Mouse (Mus musculus) brain, embryonic 18.5 days (tissue): ENCODE data around the gene Zcchc7.
"Not testable (repeated sequence)": the region's sequence is repeated elsewhere in the genome, so short reads cannot be mapped to it uniquely, and the experiment has no call there.

Experiments used
- DNase-seq: peaks from one replicate; pipeline ENCODE4 v3.0.0-alpha.2; 2012; ENCODE audit warnings: low read depth, low spot score

Gene Zcchc7

DNA sequence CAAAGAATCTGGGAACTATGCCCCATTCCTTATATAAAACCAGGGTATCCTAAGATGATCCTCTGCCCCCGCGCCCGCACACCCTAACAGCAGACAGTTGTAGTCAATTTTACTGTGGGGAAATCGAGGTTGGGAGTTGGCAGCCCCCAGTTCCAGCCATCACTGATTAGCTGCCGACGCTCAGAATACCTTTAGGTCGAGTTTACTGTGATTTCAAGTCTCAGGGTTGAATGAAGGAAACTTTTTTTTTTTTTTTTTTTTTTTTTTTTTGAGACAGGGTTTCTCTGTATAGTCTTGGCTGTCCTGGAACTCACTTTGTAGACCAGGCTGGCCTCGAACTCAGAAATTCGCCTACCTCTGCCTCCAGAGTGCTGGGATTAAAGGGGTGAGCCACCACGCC is 1.5 kb downstream of the Zcchc7 start:
- DNase-seq, result not testable (repeated sequence)

DNA sequence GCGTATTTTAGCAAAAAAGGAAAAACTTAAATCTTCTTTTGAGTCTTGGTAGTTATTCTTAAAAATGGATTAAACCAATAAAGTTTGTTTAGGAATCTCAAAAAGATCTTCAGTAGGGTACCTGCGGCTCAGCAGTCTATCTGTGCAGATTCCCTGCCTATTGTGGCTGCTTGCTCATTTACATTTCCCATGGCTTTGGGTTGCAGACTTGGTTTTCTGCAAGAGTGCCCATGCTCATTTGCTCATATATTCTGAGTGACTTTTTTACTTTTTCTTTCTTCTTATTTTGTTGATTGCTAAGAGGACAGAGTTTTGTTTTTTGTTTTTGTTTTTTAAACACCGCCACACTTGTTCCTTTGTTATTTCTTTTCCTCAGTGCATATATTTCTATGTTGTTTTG is 19.2 kb downstream of the Zcchc7 start:
- no peak for DNase-seq

DNA sequence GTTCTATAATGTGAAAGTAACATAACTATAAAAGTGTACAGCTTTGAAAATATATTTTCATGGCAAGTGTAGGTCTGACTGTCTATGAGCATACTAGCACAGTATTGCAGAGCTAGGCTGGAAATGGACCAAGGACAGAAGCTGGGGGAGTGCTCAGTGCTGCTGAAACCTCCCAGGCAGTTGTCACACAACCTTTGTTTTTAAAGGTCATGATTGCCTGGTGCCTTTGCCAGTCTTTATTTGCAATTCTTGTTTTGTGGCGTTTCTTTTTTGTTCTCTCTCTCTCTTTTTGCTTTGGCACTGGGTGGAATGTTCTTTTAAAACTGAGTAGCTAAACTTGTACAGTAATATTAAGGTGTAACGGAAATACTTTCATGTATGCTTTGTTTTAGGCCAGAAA is 21.0 kb downstream of the Zcchc7 start:
- no peak for DNase-seq

DNA sequence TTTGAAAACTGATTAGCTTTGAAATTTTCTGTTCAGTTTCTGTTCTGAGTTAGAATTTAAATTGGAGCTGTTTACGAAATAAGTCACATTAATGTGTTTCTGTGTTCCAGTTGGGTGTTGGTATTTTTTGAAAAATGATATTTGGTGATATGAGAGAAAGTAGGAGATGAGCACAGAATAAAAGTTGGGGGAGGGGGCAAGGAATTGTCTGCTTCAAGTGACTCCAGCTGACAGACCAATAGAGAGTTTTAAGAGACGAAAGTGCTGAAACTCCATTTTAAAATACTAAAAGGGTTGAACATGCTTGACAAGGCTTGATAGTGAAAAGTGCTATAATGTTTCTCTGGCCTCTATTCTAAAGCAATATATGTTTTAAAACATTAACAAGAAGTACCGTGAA is 21.4 kb downstream of the Zcchc7 start:
- no peak for DNase-seq

DNA sequence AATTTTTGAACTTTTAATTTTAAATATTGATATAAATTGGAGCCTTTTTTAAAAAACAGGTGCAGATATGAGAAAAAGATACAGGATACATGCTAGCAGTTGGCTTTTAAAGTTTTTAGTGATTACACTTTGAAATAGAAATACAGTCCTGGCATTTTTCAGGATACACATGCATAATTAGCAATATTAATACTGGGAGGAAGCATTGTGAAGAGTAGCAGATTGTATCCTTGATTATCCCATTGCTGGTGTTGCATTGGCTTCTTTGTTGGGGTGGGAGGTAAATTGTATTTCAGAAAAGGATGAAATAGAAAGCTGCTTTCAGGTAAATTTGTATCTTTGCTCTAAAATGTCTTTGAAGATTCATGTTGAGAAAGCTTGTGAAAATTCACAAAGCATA is 22.0 kb downstream of the Zcchc7 start:
- no peak for DNase-seq

DNA sequence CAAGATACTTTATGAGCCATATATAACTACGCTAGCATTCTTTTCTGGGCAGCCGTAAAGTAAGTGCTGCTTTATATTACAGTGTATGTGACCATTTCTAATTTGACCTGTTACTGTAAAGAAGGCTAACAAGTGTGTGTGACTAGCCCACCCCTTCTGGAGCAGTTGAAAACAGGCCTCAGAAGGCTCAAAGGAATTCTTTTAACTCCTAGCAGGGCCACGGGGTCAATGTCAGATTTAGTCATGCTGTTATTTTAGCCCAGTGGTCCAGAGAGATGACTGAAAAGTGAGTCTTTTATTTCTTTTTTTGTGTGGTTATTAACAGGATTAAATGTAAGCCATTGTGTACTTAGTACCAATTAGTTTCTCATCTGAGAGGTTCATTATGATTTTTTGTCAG is 22.6 kb downstream of the Zcchc7 start:
- no peak for DNase-seq

DNA sequence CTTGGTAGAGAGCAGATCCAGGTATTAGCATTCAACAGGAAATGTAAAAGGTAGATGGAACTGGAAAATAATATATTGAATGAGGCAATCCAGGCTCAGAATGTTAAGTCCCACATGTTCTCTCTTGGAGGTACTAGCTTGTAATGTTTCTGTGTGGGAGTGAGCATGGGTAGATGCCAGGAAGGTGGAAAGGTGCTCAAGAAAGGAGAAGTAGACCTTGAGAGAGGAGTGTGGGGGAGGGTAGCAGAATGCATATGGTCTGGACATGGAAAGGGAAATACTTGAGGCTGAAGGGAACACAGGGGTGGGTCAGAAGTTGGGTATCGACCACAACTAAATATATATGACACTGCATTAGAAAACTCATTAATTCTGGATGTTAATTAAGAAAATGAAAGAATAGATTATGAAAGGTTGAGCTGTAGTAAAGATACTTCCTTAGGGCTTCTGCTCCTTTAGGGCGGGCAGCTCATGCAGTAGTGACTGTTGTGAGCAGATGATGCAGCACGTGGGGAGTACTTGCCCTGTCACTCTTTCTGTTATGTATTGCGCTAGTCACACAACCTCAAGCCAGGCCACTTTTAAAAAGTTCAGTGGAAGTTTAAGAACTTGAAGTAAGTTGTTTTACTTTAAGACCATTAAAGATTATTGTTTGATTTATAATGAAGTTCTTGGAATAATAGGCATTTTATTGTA is 24.9 kb downstream of the Zcchc7 start:
- no peak for DNase-seq

DNA sequence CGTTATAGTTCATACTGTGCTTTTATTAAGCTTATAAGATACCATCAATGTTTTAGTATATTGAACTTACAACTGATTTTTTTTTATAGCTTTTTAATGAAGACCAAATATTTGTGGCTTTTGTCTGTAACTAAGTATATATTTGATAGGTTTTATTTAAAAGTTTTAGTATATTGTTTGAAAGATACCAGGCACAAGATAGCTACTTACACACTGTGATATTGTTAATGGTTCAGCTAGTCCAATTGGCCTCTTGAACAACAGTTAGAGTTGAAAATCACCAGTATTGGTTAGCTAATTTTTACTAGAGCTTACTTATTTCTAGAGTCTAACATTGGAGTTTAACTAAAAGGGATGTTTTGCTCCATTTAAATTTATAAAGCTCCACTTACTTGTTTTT is 25.8 kb downstream of the Zcchc7 start:
- no peak for DNase-seq

DNA sequence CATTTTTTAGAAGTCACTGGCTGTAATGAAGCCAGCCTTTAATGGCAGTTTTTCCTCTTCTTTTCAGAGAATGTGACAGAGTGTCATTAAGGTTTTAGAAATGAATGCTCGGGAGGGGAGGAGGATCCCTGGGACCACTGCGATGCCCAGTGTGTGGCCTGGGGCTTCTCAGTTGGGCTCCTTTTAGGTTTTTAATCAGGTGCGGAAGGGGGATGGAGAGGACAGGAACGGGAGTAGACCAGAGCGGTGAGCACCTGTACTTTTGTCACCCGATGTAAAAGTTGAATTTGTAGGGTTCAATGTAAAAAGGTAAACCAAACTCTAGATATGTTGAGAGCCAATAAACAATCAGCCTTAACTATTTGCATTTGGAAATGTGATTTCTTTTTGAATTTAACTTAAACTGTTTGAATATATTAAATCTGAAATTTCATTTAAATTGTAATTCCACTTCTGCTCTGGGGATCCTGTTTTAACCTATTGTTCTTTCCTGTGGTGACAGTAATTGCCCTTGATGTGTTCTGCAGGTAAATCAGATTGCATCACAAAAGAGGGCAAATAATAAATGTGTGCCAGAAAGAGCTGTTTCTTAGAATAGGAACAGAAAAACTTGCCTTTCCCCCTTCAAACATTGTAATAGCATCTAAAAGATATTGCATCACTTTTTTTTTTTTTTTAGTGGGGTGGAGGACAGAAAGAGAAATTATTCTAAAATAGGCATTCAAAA is 28.1 kb downstream of the Zcchc7 start:
- DNase-seq, result no peak

DNA sequence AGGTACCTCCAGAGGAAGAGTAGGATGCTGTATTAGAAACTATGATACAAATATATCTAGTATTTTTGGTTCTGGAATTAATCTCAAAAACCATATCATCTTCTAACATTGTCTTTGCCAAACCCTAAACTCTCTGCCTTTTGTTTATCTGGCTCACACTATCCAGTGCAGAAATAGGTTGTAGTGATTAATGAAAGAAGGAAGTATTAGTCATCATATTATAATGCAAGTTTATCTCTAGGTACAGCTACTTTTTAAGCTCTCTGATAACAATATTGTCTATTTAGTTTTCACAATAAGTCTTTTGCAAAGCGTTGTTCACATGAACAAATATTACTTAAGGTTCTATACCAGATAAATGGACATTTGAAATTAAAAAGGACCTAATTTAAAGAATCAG is 57.2 kb downstream of the Zcchc7 start:
- DNase-seq, result no peak

DNA sequence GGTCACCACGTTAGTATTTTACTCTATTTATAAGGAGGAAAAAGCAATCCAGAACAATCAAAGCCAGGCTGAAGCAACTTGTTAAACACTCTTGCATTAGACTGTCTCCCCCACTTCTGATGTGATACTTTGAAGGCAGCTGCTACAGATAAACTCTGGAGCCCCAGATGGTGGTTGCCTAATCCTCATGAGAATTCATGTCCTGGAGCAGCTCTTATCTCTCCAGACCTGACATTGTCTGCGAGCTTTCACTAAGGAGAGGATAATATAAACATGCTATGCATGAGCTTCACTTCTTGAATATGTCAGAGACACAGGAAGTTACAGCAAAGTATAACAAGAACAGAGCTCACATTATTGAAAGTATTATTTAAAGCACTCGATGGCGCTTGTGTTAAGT is 58.1 kb downstream of the Zcchc7 start:
- no peak for DNase-seq

DNA sequence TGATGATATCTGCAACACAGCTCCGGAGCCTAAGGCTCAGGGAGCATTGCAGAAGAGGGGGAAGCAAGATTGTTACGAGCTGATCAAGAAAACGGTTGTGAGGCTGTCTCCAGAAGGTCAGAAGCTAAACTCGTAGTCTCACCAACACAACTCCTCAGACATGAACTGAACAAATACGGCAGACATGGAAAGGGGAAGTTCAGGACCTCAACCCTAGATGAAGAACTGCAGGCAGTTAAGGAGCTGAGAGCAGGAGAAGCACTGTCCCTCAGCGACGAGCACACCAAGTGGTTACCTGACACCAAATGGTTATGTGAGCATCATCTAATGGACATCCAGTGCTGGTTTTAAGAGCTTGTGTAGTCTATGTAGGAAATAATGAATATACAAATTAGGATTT is 60.9 kb downstream of the Zcchc7 start:
- no peak for DNase-seq

DNA sequence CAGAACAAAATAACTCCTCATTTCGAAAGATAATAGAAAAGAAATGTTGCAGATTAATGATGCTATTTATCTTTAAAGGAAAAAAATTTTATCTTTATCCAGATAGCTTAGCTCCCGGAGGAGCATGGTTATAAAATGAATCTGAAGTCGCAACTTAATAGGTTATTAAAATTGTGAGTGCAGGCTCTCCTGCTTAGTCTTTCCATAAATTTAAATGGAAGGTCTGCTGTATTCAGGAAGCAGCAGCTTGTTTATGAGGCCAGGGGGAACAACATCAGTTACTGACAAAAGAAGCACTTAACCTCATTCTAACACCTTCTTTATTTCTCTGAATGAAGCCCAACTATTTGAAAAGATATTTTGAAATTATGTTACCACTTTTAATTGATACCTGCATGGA is 74.9 kb downstream of the Zcchc7 start:
- no peak for DNase-seq

DNA sequence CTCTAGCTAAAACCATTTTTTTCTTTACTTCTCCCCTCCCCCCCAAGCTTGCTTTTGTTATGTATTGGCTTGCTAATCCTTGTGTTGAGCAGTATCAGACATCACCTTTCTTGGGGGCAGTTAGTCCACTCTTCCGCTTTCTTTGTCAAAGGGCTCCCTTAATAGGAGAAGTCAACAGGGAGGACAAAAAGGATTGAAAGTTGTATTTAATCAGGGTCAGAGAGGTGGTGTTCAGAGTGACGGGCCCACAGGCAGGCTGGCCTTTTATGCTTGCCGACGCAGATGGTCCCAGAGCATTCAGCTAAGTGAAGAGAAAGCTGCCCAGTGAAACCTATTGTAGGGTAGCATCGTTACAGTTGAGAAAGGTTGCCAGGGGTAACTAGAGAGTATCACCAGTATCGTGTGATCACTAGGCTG is 96.2 kb downstream of the Zcchc7 start:
- DNase-seq, result no peak

DNA sequence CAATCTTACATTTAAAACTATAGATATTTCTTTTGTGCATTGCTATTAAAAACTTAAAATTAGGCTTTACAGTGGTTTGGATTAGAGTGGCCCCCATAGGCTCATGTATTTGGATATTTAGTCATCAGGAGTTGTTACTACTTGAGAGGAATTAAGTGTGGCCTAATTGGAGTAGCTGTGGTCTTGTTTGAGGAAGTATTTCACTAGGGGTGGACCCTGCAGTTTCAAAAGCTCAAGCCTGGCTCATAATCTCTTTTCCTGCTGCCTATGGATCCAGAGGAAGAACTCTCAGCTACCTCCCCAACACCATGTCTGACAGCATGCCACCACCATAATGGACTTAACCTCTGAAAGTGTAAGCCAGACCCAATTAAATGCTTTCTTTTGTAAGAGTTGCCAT is 115.9 kb downstream of the Zcchc7 start:
- no peak for DNase-seq

DNA sequence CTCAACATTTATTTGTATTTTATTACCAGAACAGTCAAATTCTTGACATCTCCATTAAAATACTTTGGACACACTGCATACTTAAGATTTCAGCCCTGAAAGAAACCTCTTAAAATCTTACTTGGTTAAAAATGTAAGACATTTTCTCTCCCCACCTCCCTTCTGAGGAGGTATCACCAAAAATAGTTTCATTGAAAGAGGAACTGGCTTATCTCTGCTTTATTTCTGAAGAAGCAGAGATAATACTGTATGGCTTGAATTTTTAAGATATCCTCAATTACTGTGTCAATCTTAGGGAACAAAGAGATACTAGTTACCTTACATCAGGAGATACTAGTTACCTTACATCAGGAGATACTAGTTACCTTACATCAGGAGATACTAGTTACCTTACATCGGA is 116.4 kb downstream of the Zcchc7 start:
- no peak for DNase-seq

DNA sequence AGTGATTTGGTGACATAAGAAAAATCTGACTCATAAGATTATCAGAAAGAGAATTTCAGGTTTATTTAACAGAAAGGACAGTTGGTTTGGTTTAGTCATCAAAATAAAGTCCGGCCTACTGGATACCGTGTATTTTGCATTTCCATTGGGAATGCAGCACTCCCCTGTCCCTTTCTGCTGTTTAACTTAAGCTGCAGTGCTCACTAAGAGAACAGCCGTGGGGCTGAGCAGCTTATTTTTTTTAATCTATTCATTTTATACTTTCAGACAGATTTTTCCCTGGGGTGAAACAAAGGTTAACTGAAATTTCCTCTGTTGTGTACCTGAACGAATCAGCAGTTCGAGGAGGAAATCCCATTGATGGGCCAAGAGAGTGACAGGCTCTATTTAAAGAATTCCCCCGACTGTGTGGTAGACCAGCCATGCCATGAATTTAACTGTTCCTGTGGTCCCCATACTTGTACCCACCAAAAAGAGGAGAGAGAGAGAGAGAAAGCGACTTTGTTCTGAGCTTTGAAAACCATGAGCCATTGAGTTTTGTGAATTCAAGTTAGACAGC is 124.5 kb downstream of the Zcchc7 start:
- DNase-seq, result no peak

DNA sequence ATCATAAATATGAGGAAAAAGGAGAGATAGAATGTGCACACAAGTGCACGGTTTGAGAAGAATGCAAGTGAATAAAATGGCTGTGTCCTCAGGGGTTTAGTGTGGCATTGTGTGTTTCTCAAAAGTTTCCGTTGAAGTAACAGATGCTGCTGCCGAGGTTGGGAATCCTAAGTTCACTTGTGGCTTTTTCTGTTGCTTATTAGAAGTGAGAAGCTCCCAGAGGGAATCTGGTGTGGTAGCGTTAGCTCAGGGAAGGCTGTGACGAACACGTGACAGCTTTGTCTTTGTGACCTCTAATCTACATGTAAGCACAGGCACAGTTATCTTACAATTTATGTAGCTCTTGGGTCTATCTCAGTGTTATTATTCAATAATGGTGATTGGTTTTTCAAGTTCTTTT is 130.5 kb downstream of the Zcchc7 start:
- no peak for DNase-seq

DNA sequence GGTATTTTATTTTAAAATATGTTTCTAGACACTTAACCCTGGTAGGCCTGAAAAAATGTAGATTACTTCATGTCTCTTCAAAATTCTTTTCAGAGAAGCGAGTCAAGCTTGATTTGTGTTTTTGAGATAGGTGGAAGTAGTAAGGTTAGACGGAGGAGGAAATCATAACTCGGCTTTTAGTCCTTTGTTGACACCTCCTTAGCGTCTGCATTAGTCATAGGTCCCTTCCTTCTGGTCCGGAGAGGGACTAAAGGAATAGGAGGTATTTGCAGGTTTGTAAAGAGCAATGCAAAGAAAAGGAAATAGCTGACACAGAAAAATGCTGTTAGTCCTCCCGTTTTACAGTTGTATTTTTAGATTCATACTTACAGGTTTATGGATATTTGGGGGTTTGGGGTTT is 135.7 kb downstream of the Zcchc7 start:
- no peak for DNase-seq

DNA sequence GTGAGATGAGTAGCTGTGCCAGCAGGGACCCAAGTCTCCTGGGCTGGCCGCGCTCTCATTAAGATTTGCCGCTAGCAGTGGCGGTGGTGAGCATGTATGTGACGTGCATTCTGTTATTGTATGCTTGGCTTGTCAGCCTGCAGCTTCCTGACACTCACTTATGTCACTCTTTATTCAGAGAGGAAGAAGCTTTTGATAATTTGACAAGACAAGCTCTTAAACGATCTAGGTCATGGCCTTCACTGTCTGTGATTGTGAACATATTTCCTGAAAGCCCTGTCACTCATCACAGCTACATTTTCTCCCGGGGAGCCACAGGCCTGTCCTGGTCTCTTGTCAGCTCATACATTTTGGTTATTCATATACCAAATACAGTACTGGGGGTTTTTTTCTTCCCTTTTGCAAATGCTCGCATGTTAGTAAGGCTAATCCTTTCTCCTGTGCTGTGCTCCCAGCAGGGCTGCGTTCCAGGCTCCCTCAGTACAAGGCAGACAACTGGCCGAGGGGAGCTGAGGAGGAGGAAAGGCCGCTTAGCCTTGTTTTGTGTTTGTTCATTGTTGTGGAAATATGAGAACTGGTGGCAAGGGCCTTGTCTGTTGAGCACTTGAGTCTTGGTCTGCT is 150.1 kb downstream of the Zcchc7 start:
- DNase-seq, result peak; percentile 10

DNA sequence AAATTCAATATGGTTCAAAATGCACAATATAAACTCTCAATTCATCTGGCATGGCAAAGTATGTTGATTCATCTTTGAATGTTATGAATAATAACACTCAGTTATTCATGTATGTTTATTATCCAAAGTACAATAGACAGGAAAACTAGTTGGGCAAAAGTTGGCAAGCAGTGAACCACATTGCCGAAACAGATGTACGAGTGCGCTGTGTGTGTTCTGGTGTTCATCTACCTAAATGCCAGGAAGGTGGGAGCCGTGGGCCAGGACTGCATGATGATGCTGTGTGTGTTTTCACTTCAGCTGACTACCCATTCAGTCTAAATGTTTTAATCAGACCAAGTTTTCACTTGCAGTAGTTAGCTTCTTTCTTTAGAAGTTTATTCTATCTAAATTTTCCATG is 150.7 kb downstream of the Zcchc7 start:
- DNase-seq, result no peak

DNA sequence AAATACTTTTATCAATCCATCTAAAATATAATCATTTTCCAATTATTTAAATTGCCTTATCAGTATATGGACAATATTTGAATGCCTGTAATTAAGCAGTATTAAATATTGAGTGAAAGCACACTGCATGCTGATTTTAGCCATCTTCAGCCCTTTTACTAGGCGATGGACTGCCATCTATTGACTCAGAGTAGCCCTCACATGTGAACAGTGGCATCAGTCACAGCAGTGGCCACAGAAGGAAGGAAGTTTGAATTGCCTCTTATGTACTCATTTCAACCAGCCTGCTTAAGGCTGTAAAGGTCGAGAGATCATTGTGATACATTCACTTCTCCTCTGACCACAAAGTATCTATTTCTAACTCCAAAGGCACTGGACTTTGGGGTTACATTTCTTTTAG is 154.4 kb downstream of the Zcchc7 start:
- DNase-seq, result no peak

DNA sequence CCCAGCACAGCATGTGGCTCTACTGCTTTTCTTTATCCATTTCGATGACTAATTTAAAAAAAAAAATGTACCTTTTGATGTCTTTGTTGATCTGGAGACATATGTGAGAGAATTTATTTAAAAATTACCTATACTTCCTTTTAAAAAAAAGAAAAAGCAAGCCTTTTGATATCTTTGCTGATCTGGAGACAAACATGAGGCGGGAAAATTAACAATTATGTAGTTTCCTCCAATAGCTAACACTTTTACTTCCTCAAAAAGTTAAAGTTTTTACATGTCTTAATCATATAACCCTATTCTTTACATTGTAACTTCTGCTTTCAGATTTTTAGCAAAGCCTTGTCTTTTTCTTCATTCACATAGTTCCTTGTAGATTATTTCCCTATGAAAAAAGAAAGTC is 155.2 kb downstream of the Zcchc7 start:
- no peak for DNase-seq
